Mouse (Mus musculus): Measurements from ENCODE around the gene Fam166b. TPM values are rescaled to one million over a fixed set of nuclear protein-coding genes. Genes with fewer than 3 reads are reported as not detected.

The Fam166b gene
- polyA plus RNA-seq, 1 experiment from 2014 or later = 0.87 TPM

DNA sequence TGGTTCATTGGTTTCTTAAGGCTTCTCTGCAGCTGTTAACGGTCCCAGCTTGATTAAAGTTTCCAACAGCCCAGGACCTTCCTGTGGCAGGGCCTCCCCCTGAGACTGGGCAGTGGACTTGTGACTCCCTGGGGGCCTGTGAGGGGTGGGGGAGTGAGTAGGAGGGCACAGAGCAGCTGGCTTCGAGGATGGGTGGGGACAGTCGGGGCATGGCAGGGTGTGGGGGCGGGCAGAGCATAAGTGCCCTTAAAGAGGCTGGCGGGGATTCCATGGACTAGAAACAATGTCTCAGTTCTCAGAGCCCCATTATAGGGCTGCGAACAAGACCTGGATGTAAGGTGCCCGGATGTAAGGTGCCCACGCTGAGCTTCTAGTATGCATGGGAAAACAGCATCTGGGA is 28.2 kb upstream of the Fam166b start:
- Histone ChIP-seq H3K4me3 (ENCODE audit: low read length) (no peak overlapping the region), H3K4me2 (ENCODE audit: low read depth, low read length) (no peak overlapping the region), H3K9ac (ENCODE audit: low read length) (no peak overlapping the region), H3K36me3 (ENCODE audit: control insufficient read depth, insufficient read depth, low read length) (no peaks in the 10 kb centered on the region), H3K9me3 (ENCODE audit: control insufficient read depth, low read length) (no peaks in the 10 kb centered on the region), H3K27ac (ENCODE audit: low read length) (no peak overlapping the region), H3K27me3 (ENCODE audit: control insufficient read depth, insufficient read depth, low read depth, low read length) (peaks cover 22% of the 10 kb centered on the region), H3K4me1 (replicated peaks; ENCODE audit: control insufficient read depth, insufficient read depth, low read length) (peaks cover 15% of the 10 kb centered on the region)
- ATAC-seq (ENCODE audit: low read depth) = no peak
- WGBS = 11% methylated on average over 8 of the region's 8 CpGs

DNA sequence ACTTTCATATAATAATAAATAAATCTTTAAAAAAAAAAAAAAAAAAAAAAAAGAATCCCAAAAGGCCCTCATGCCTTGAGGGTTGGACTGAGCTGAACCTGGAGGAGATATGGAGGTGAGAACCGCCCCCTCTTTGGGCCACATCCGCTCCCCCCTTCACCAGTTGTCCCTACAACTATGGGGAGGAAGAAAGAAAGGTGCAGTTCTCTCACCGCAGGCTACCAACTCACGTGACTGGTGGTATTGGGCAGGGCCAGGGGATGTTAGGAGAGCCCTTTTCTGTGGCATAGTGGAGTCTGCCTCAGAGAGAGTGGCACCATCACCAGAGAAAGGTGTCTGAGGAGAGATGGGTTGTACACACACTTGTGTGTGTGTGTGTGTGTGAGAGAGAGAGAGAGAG is 27.5 kb upstream of the Fam166b start:
- Histone ChIP-seq H3K9me3 (ENCODE audit: control insufficient read depth, low read length) (peaks cover under 1% of the 10 kb centered on the region; the same call in 1 of the 2 replicates), H3K27ac (ENCODE audit: low read length) (no peak overlapping the region), H3K36me3 (ENCODE audit: control insufficient read depth, insufficient read depth, low read length) (no peaks in the 10 kb centered on the region), H3K4me2 (ENCODE audit: low read depth, low read length) (no peak overlapping the region), H3K9ac (ENCODE audit: low read length) (no peak overlapping the region), H3K4me1 (replicated peaks; ENCODE audit: control insufficient read depth, insufficient read depth, low read length) (peaks cover 15% of the 10 kb centered on the region), H3K27me3 (ENCODE audit: control insufficient read depth, insufficient read depth, low read depth, low read length) (peaks cover 25% of the 10 kb centered on the region), H3K4me3 (ENCODE audit: low read length) (no peak overlapping the region)
- ATAC-seq (ENCODE audit: low read depth) = no peak
- WGBS = 20% methylated on average over 4 of the region's 4 CpGs

DNA sequence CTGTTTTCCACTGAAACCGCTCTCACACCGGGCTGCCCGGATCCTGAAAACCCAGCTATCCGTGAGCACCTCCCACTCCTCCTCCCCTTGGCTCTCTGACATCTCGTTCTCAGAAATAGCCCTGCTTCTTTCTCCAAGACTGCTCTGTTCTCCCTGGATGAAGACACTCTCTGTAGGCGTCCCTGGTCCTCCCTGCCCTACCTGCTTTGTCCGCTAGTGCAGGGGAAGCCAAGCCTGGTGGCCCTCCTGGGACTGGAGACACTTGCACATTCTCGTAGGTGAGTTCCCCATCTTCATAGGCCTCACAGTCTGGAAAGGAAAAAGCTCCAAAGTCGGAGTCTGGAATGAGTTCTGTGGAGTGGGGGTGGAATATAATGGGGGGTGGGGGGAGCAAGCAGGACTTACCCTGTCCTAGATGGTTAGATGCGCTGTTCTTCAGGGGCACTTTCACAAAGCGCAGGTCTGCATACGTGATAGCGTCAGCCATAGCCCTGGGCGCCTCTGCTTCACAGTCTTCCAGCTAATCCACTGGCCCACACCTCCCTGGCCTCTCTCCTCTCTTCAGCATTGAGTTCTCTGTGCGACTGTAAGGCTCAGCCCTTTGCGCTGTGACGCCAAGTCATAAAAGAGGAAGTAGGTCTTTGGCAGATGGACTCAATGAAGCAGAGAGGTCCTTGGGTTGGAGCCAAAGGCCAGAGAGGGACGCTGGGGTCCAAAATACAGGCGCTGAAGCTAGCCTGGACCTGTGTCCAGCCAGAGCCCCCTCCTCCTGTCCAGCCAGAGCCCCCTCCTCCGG is 25.3 kb upstream of the Fam166b start, which contains the start of gene Cd72:
Gene Cd72, minus strand, starts transcription at position 588 of the 796 bp plus-strand sequence.
- WGBS = 29% methylated on average over 20 of the region's 20 CpGs
- Histone ChIP-seq H3K27ac (ENCODE audit: low read length) (no peak within 1 kb of the TSS), H3K9me3 (ENCODE audit: control insufficient read depth, low read length) (peaks cover 3% of the 10 kb centered on the region; the same call in 1 of the 2 replicates), H3K27me3 (ENCODE audit: control insufficient read depth, insufficient read depth, low read depth, low read length) (peaks cover 25% of the 10 kb centered on the region), H3K4me2 (ENCODE audit: low read depth, low read length) (peak within 1 kb of the TSS; percentile 45), H3K9ac (ENCODE audit: low read length) (peak within 1 kb of the TSS; percentile 39), H3K4me3 (ENCODE audit: low read length) (peak within 1 kb of the TSS; percentile 17), H3K36me3 (ENCODE audit: control insufficient read depth, insufficient read depth, low read length) (no peaks in the 10 kb centered on the region), H3K4me1 (replicated peaks; ENCODE audit: control insufficient read depth, insufficient read depth, low read length) (peaks cover 15% of the 10 kb centered on the region)
- ATAC-seq (ENCODE audit: low read depth) = no peak

- H3K4me3 ChIP-seq (ENCODE audit: low read length) = peak overlapping the region; percentile 17
- no peak for ATAC-seq (ENCODE audit: low read depth)
- no peak overlapping the region for H3K27ac ChIP-seq (ENCODE audit: low read length)
- H3K9ac ChIP-seq (ENCODE audit: low read length) = peak overlapping the region; percentile 39
- peaks cover 25% of the 10 kb centered on the region for H3K27me3 ChIP-seq (ENCODE audit: control insufficient read depth, insufficient read depth, low read depth, low read length)
- H3K36me3 ChIP-seq (ENCODE audit: control insufficient read depth, insufficient read depth, low read length) = no peaks in the 10 kb centered on the region
- H3K4me1 ChIP-seq (replicated peaks; ENCODE audit: control insufficient read depth, insufficient read depth, low read length) = peaks cover 15% of the 10 kb centered on the region
- WGBS = 2% methylated on average over 17 of the region's 18 CpGs
- peaks cover 3% of the 10 kb centered on the region; the same call in 1 of the 2 replicates for H3K9me3 ChIP-seq (ENCODE audit: control insufficient read depth, low read length)
- peak overlapping the region; percentile 45 for H3K4me2 ChIP-seq (ENCODE audit: low read depth, low read length)
These were observed 24.5 kb upstream of the Fam166b start for GRCm38 (mm10) chr4:43453413-43453812.

DNA sequence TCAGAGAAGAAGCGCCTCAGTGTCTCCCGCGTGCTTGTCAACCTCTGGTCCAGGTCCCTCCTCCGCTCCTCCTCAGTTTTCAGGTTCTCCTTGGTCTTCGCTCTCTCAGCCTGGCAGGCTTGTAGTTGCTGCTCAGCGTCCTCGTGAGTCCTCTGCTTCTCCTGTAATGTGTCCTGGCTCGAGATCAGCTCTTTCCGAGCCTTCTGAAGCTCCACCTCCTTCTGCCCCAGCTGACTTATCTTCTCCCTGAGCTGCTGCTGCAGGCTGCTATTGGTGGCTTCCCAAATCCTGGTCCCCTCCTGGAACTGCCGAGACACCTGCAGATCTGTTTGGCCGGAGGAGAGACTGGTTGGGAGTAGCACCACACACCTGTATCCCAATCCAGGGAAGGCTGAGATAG is 23.4 kb upstream of the Fam166b start:
- 47% methylated on average over 11 of the region's 11 CpGs for WGBS
- Histone ChIP-seq H3K9ac (ENCODE audit: low read length) (no peak overlapping the region), H3K4me1 (replicated peaks; ENCODE audit: control insufficient read depth, insufficient read depth, low read length) (peaks cover 15% of the 10 kb centered on the region), H3K27ac (ENCODE audit: low read length) (no peak overlapping the region), H3K4me2 (ENCODE audit: low read depth, low read length) (no peak overlapping the region), H3K36me3 (ENCODE audit: control insufficient read depth, insufficient read depth, low read length) (peaks cover 5% of the 10 kb centered on the region), H3K9me3 (ENCODE audit: control insufficient read depth, low read length) (peaks cover 3% of the 10 kb centered on the region; the same call in 1 of the 2 replicates), H3K27me3 (ENCODE audit: control insufficient read depth, insufficient read depth, low read depth, low read length) (peaks cover 25% of the 10 kb centered on the region), H3K4me3 (ENCODE audit: low read length) (no peak overlapping the region)
- 0 out of 2 replicates have a peak, but pooled peaks have one; percentile 13 for ATAC-seq (ENCODE audit: low read depth)

DNA sequence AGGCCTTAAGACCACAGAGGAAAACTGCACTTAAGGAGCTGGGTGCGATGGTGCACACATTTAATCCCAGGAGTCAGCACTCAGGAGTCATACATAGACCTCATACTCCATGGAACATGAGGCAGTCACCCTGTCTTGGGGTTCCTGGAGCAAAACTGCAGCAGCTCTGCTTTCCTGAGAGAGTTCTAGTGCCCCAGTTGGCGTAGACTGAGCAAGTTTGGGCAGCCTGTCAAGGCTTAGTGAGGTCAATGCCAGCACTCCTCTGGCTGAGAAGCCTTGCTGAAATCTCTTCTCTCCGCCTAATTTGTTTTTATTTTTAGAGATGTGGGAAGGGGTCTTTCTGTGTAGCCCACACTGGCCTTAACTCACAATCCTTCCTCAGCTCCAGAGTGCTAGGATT is 19.6 kb upstream of the Fam166b start:
- Histone ChIP-seq H3K9me3 (ENCODE audit: control insufficient read depth, low read length) (peaks cover 3% of the 10 kb centered on the region; the same call in 1 of the 2 replicates), H3K27ac (ENCODE audit: low read length) (no peak overlapping the region), H3K4me1 (replicated peaks; ENCODE audit: control insufficient read depth, insufficient read depth, low read length) (peaks cover 15% of the 10 kb centered on the region), H3K4me2 (ENCODE audit: low read depth, low read length) (no peak overlapping the region), H3K9ac (ENCODE audit: low read length) (no peak overlapping the region), H3K36me3 (ENCODE audit: control insufficient read depth, insufficient read depth, low read length) (peaks cover 24% of the 10 kb centered on the region), H3K27me3 (ENCODE audit: control insufficient read depth, insufficient read depth, low read depth, low read length) (peaks cover 11% of the 10 kb centered on the region), H3K4me3 (ENCODE audit: low read length) (no peak overlapping the region)
- 89% methylated on average over 3 of the region's 3 CpGs for WGBS
- ATAC-seq (ENCODE audit: low read depth) = no peak

DNA sequence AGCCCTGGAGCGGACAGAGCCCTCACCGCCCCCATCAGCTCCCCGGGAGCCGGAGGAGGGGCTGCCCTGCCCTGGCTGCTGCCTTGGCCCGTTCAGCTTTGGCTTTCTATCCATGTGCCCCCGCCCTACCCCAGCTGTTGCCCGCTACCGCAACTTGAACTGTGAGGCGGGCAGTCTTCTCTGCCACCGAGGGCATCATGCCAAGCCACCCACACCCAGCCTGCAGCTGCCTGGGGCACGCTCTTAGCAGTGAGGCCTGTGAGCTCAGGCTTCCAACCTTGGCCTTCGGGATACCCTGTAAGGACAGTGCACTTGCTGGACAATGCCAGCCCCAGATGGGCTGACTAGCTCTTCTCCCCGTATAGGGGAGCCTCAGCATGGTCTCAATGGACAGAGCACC is 18.3 kb upstream of the Fam166b start:
- peaks cover 4% of the 10 kb centered on the region; the same call in 1 of the 2 replicates for H3K27me3 ChIP-seq (ENCODE audit: control insufficient read depth, insufficient read depth, low read depth, low read length)
- peaks cover 3% of the 10 kb centered on the region; the same call in 1 of the 2 replicates for H3K9me3 ChIP-seq (ENCODE audit: control insufficient read depth, low read length)
- peaks cover 24% of the 10 kb centered on the region for H3K36me3 ChIP-seq (ENCODE audit: control insufficient read depth, insufficient read depth, low read length)
- H3K4me3 ChIP-seq (ENCODE audit: low read length) = no peak overlapping the region
- no peak overlapping the region for H3K9ac ChIP-seq (ENCODE audit: low read length)
- no peak overlapping the region for H3K27ac ChIP-seq (ENCODE audit: low read length)
- H3K4me2 ChIP-seq (ENCODE audit: low read depth, low read length) = no peak overlapping the region
- whole genome bisulfite sequencing = 84% methylated on average over 13 of the region's 13 CpGs
- no peak for ATAC-seq (ENCODE audit: low read depth)
- peaks cover 11% of the 10 kb centered on the region for H3K4me1 ChIP-seq (replicated peaks; ENCODE audit: control insufficient read depth, insufficient read depth, low read length)

DNA sequence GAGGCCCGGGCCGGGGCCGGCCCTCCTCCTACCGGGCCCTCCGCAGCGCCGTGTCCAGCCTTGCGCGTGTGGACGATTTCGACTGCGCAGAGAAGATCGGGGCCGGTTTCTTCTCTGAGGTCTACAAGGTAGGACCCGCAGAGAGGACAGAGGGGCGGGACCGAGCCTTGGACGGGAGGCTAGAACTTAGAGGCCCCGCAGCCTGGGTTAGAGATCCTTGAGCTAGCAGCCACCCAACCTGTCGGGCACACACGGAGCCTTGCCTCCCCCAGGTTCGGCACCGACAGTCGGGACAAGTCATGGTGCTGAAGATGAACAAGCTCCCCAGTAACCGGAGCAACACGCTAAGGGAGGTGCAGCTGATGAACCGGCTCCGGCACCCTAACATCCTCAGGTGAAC is 14.6 kb upstream of the Fam166b start:
- Histone ChIP-seq H3K4me1 (replicated peaks; ENCODE audit: control insufficient read depth, insufficient read depth, low read length) (peaks cover 11% of the 10 kb centered on the region), H3K27ac (ENCODE audit: low read length) (peak overlapping the region; percentile 91), H3K9ac (ENCODE audit: low read length) (peak overlapping the region; percentile 98), H3K36me3 (ENCODE audit: control insufficient read depth, insufficient read depth, low read length) (peaks cover 24% of the 10 kb centered on the region), H3K4me2 (ENCODE audit: low read depth, low read length) (peak overlapping the region; percentile 92), H3K9me3 (ENCODE audit: control insufficient read depth, low read length) (no peaks in the 10 kb centered on the region), H3K4me3 (ENCODE audit: low read length) (peak overlapping the region; percentile 95), H3K27me3 (ENCODE audit: control insufficient read depth, insufficient read depth, low read depth, low read length) (no peaks in the 10 kb centered on the region)
- whole genome bisulfite sequencing = 2% methylated on average over 26 of the region's 28 CpGs
- ATAC-seq (ENCODE audit: low read depth) = no peak; the same call in 1 of the 2 replicates

- Histone ChIP-seq H3K27ac (ENCODE audit: low read length) (peak overlapping the region; percentile 91), H3K9ac (ENCODE audit: low read length) (peak overlapping the region; percentile 98), H3K4me3 (ENCODE audit: low read length) (peak overlapping the region; percentile 95), H3K36me3 (ENCODE audit: control insufficient read depth, insufficient read depth, low read length) (peaks cover 23% of the 10 kb centered on the region), H3K27me3 (ENCODE audit: control insufficient read depth, insufficient read depth, low read depth, low read length) (no peaks in the 10 kb centered on the region), H3K4me2 (ENCODE audit: low read depth, low read length) (peak overlapping the region; percentile 92), H3K4me1 (replicated peaks; ENCODE audit: control insufficient read depth, insufficient read depth, low read length) (peaks cover 11% of the 10 kb centered on the region), H3K9me3 (ENCODE audit: control insufficient read depth, low read length) (no peaks in the 10 kb centered on the region)
- under 1% methylated on average over 59 of the region's 88 CpGs for WGBS
- peak; percentile 80 for ATAC-seq (ENCODE audit: low read depth)
These were observed 13.8 kb upstream of the Fam166b start for GRCm38 (mm10) chr4:43442456-43443361.

All from lung, embryonic 16.5 days (tissue).